Mouse (Mus musculus): ENCODE measurements around the gene Gm4303. TPM values are rescaled to one million over a fixed set of nuclear protein-coding genes. Genes with fewer than 3 reads are reported as not detected.
"Not testable (repeated sequence)": the region's sequence is repeated elsewhere in the genome, so short reads cannot be mapped to it uniquely, and the experiment has no call there.

Gm4303 gene
- polyA plus RNA-seq (2014; fragmentation: Nextera tagmentation; extraction: Ambion mirVana) = not detected in 2 replicates

- H3K4me3 ChIP-seq (ENCODE audit: low read depth, low read length); H3K4me1 ChIP-seq (ENCODE audit: control insufficient read depth, insufficient read depth, low read length); DNase-seq (ENCODE audit: low spot score, missing footprints); H3K27ac ChIP-seq (ENCODE audit: low read depth, low read length); H3K36me3 ChIP-seq (ENCODE audit: control insufficient read depth, insufficient read depth, low read length); H3K9ac ChIP-seq (ENCODE audit: low read length); H3K27me3 ChIP-seq (ENCODE audit: control insufficient read depth, insufficient read depth, low read length); ATAC-seq (ENCODE audit: low FRiP score); H3K9me3 ChIP-seq (ENCODE audit: control insufficient read depth, low read length); H3K4me2 ChIP-seq: not testable (repeated sequence)
- no CpG with 5 or more reads among the region's 3 CpGs for WGBS
Measured at GRCm38 (mm10) chr10:100345672-100346071, at the start of gene Gm4303. Gm4303 (plus strand) TSS chr10:100345972.

DNA sequence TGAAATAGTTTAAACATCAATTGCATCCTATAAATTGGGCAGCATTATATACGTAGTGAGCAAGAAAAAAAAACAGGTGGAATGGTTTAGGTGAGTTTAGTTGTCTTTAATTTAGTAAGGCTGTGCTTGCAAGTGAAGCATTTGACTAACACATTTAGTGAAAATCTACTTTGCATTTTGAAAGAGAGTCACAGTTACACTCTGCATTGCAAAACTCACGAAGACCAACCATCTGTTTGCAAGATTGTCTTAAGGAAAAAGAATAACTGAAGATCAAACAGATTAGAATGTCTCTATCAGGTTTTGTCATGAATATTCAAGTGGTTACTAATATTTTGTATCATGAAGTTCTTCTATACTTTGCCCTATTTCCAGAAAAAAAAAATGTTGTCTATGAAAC, 49.7 kb upstream of the Gm4303 start:
- H3K36me3 ChIP-seq (ENCODE audit: control insufficient read depth, insufficient read depth, low read length) = no peaks in the 10 kb centered on the region
- no peak overlapping the region for H3K9ac ChIP-seq (ENCODE audit: low read length)
- H3K4me2 ChIP-seq = no peak overlapping the region
- H3K9me3 ChIP-seq (ENCODE audit: control insufficient read depth, low read length) = no peaks in the 10 kb centered on the region
- no peak for DNase-seq (ENCODE audit: low spot score, missing footprints)
- H3K4me1 ChIP-seq (ENCODE audit: control insufficient read depth, insufficient read depth, low read length) = no peaks in the 10 kb centered on the region
- no peak overlapping the region for H3K27ac ChIP-seq (ENCODE audit: low read depth, low read length)
- no peaks in the 10 kb centered on the region for H3K27me3 ChIP-seq (ENCODE audit: control insufficient read depth, insufficient read depth, low read length)
- H3K4me3 ChIP-seq (ENCODE audit: low read depth, low read length) = no peak overlapping the region
- ATAC-seq (ENCODE audit: low FRiP score) = no peak
- WGBS = 89% methylated on average over 2 of the region's 2 CpGs

DNA sequence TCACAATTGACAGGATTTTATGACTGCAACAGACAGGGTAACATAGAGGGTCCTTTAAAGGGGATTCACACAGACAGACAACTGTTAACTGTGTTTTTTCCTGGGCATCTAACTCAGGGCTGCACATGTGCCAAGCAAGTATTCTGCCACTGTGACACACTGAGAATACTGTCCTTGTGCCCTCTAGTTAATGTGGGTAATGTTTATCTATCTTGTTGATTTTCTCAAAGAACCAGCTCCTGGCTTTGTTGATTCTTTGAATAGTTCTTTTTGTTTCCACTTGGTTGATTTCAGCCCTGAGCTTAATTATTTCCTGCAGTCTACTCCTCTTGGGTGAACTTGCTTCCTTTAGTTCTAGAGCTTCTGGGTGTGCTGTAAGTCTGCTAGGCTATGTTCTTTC, 45.7 kb upstream of the Gm4303 start:
- not testable (repeated sequence) for H3K36me3 ChIP-seq (ENCODE audit: control insufficient read depth, insufficient read depth, low read length); H3K4me1 ChIP-seq (ENCODE audit: control insufficient read depth, insufficient read depth, low read length); H3K9me3 ChIP-seq (ENCODE audit: control insufficient read depth, low read length); DNase-seq (ENCODE audit: low spot score, missing footprints); H3K4me2 ChIP-seq; H3K4me3 ChIP-seq (ENCODE audit: low read depth, low read length); H3K27me3 ChIP-seq (ENCODE audit: control insufficient read depth, insufficient read depth, low read length); H3K27ac ChIP-seq (ENCODE audit: low read depth, low read length); H3K9ac ChIP-seq (ENCODE audit: low read length); ATAC-seq (ENCODE audit: low FRiP score)

- not testable (repeated sequence) for H3K4me2 ChIP-seq; H3K9me3 ChIP-seq (ENCODE audit: control insufficient read depth, low read length); H3K4me1 ChIP-seq (ENCODE audit: control insufficient read depth, insufficient read depth, low read length); DNase-seq (ENCODE audit: low spot score, missing footprints); H3K4me3 ChIP-seq (ENCODE audit: low read depth, low read length); H3K27ac ChIP-seq (ENCODE audit: low read depth, low read length); H3K9ac ChIP-seq (ENCODE audit: low read length); H3K27me3 ChIP-seq (ENCODE audit: control insufficient read depth, insufficient read depth, low read length); ATAC-seq (ENCODE audit: low FRiP score); H3K36me3 ChIP-seq (ENCODE audit: control insufficient read depth, insufficient read depth, low read length)
- no CpG with 5 or more reads among the region's 2 CpGs for WGBS
Measured at GRCm38 (mm10) chr10:100335376-100335775, 10.4 kb upstream of the Gm4303 start, which contains the start of gene Gm4301. Gm4301 (plus strand) TSS chr10:100335676.

- not testable (repeated sequence) for H3K4me1 ChIP-seq (ENCODE audit: control insufficient read depth, insufficient read depth, low read length)
Measured at GRCm38 (mm10) chr10:100340536-100340935, 5.2 kb upstream of the Gm4303 start, which contains the start of gene Gm4302. Gm4302 (plus strand) TSS chr10:100340836.

DNA sequence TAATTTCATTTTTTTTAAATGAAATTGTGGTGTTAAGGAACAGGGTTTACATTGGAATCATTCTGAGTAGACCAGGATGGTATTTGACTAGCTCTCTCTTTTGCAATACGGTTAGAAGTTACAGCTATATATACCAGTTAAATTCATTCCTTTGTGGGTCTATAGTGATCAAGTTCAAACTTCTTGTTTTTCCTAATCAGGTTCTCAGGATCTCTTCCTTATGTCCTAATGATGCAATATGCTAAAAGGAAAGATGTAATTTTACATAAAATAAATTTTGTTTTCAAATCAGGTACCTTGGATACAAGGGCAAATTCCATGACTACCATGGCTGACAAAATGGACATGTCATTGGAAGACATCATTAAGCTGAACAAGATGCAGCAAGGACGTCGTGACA, 5.0 kb downstream of the Gm4303 start, which contains the start of gene Gm4305:
Gene Gm4305, plus strand, starts transcription at position 301 of the 400 bp plus-strand sequence.
- no CpG with 5 or more reads among the region's 3 CpGs for WGBS
- DNase-seq (ENCODE audit: low spot score, missing footprints); H3K4me1 ChIP-seq (ENCODE audit: control insufficient read depth, insufficient read depth, low read length): not testable (repeated sequence)

More at GRCm38 (mm10) chr10:100340536-100340935, 5.2 kb upstream of the Gm4303 start, which contains the start of gene Gm4302:
- not testable (repeated sequence) for H3K27ac ChIP-seq (ENCODE audit: low read depth, low read length); ATAC-seq (ENCODE audit: low FRiP score); H3K27me3 ChIP-seq (ENCODE audit: control insufficient read depth, insufficient read depth, low read length); H3K9me3 ChIP-seq (ENCODE audit: control insufficient read depth, low read length); DNase-seq (ENCODE audit: low spot score, missing footprints); H3K9ac ChIP-seq (ENCODE audit: low read length); H3K36me3 ChIP-seq (ENCODE audit: control insufficient read depth, insufficient read depth, low read length); H3K4me3 ChIP-seq (ENCODE audit: low read depth, low read length); H3K4me2 ChIP-seq
- no CpG with 5 or more reads among the region's 3 CpGs for WGBS

DNA sequence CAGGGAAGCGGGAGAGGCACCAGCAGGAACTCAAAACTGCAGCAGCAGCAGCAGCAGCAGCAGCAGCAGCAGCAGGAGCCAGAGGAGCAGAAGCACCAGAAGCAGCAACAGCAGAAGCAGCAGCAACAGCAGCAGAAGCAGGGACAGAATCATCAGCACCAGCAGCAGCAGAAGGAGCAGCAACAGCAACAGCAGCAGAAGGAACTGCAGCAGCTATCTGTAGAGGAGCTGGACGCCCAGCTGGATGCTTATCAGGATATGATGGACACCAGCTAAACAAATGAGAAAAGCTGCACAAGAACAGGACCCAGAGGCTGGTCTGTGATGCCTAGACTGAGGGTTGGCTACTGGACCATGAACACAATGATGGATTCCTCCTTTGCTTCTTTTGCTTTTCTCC, 11.1 kb downstream of the Gm4303 start:
- not testable (repeated sequence) for H3K9ac ChIP-seq (ENCODE audit: low read length); DNase-seq (ENCODE audit: low spot score, missing footprints); H3K4me1 ChIP-seq (ENCODE audit: control insufficient read depth, insufficient read depth, low read length); H3K27ac ChIP-seq (ENCODE audit: low read depth, low read length); H3K4me2 ChIP-seq; ATAC-seq (ENCODE audit: low FRiP score); H3K4me3 ChIP-seq (ENCODE audit: low read depth, low read length); H3K27me3 ChIP-seq (ENCODE audit: control insufficient read depth, insufficient read depth, low read length); H3K36me3 ChIP-seq (ENCODE audit: control insufficient read depth, insufficient read depth, low read length); H3K9me3 ChIP-seq (ENCODE audit: control insufficient read depth, low read length)
- 79% methylated on average over 2 of the region's 2 CpGs for WGBS

More for the DNA sequence above, 5.0 kb downstream of the Gm4303 start, which contains the start of gene Gm4305:
- not testable (repeated sequence) for H3K27ac ChIP-seq (ENCODE audit: low read depth, low read length); H3K4me2 ChIP-seq; H3K36me3 ChIP-seq (ENCODE audit: control insufficient read depth, insufficient read depth, low read length); ATAC-seq (ENCODE audit: low FRiP score); H3K4me3 ChIP-seq (ENCODE audit: low read depth, low read length); H3K9me3 ChIP-seq (ENCODE audit: control insufficient read depth, low read length); H3K27me3 ChIP-seq (ENCODE audit: control insufficient read depth, insufficient read depth, low read length); H3K9ac ChIP-seq (ENCODE audit: low read length)

GRCm38 (mm10) chr10:100361038-100361437, 15.3 kb downstream of the Gm4303 start, which contains the start of gene Gm4307:
Gm4307 (plus strand) TSS chr10:100361338.
- not testable (repeated sequence) for H3K9me3 ChIP-seq (ENCODE audit: control insufficient read depth, low read length); DNase-seq (ENCODE audit: low spot score, missing footprints); H3K4me1 ChIP-seq (ENCODE audit: control insufficient read depth, insufficient read depth, low read length); ATAC-seq (ENCODE audit: low FRiP score); H3K9ac ChIP-seq (ENCODE audit: low read length); H3K27me3 ChIP-seq (ENCODE audit: control insufficient read depth, insufficient read depth, low read length); H3K4me3 ChIP-seq (ENCODE audit: low read depth, low read length); H3K4me2 ChIP-seq; H3K36me3 ChIP-seq (ENCODE audit: control insufficient read depth, insufficient read depth, low read length); H3K27ac ChIP-seq (ENCODE audit: low read depth, low read length)
- WGBS = no CpG with 5 or more reads among the region's 3 CpGs

DNA sequence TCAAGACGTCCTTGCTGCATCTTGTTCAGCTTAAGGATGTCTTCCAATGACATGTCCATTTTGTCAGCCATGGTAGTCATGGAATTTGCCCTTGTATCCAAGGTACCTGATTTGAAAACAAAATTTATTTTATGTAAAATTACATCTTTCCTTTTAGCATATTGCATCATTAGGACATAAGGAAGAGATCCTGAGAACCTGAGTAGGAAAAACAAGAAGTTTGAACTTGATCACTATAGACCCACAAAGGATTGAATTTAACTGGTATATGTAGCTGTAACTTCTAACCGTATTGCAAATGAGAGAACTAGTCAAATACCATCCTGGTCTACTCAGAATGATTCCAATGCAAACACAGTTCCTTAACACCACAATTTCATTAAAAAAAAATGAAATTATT, 36.7 kb downstream of the Gm4303 start, which contains the start of gene Gm4312:
Gene Gm4312, minus strand, starts transcription at position 101 of the 400 bp plus-strand sequence.
- H3K36me3 ChIP-seq (ENCODE audit: control insufficient read depth, insufficient read depth, low read length); H3K9ac ChIP-seq (ENCODE audit: low read length); DNase-seq (ENCODE audit: low spot score, missing footprints); H3K4me1 ChIP-seq (ENCODE audit: control insufficient read depth, insufficient read depth, low read length); H3K4me3 ChIP-seq (ENCODE audit: low read depth, low read length); H3K4me2 ChIP-seq; ATAC-seq (ENCODE audit: low FRiP score); H3K27ac ChIP-seq (ENCODE audit: low read depth, low read length); H3K27me3 ChIP-seq (ENCODE audit: control insufficient read depth, insufficient read depth, low read length); H3K9me3 ChIP-seq (ENCODE audit: control insufficient read depth, low read length): not testable (repeated sequence)
- no CpG with 5 or more reads among the region's 2 CpGs for WGBS
